Mouse (Mus musculus): ENCODE measurements around the gene Pou2f3. TPM values are rescaled to one million over a fixed set of nuclear protein-coding genes. Genes with fewer than 3 reads are reported as not detected.

Gene Pou2f3
- polyA plus RNA-seq, 1 experiment from 2014 or later, result 0.24 TPM

GRCm38 (mm10) chr9:43240594-43240900 is 30.4 kb upstream of the Pou2f3 start:
- Histone ChIP-seq H3K4me3 (ENCODE audit: low read length) (no peak overlapping the region), H3K9me3 (ENCODE audit: control insufficient read depth, low read length) (no peaks in the 10 kb centered on the region), H3K27me3 (replicated peaks; ENCODE audit: control insufficient read depth, insufficient read depth, low read length) (no peaks in the 10 kb centered on the region), H3K36me3 (ENCODE audit: control insufficient read depth, insufficient read depth, low read length) (no peaks in the 10 kb centered on the region), H3K4me2 (ENCODE audit: low read depth, low read length) (peak overlapping the region; percentile 72; the same call in 1 of the 2 replicates), H3K9ac (ENCODE audit: low read depth, low read length) (peak overlapping the region; percentile 88), H3K4me1 (ENCODE audit: control insufficient read depth, insufficient read depth, low read length) (peaks cover 31% of the 10 kb centered on the region), H3K27ac (ENCODE audit: low read length) (peak overlapping the region; percentile 93)
- no peak for ATAC-seq
- 50% methylated on average over 2 of the region's 2 CpGs for WGBS

GRCm38 (mm10) chr9:43239712-43240593 is 29.8 kb upstream of the Pou2f3 start, which contains the start of gene Oaf:
Gene Oaf (minus strand): TSS chr9:43239911.
- Histone ChIP-seq H3K27ac (ENCODE audit: low read length) (peak within 1 kb of the TSS; percentile 93), H3K27me3 (replicated peaks; ENCODE audit: control insufficient read depth, insufficient read depth, low read length) (no peaks in the 10 kb centered on the region), H3K4me2 (ENCODE audit: low read depth, low read length) (peak within 1 kb of the TSS; percentile 72), H3K9me3 (ENCODE audit: control insufficient read depth, low read length) (no peaks in the 10 kb centered on the region), H3K4me1 (ENCODE audit: control insufficient read depth, insufficient read depth, low read length) (peaks cover 33% of the 10 kb centered on the region), H3K4me3 (ENCODE audit: low read length) (peak within 1 kb of the TSS; percentile 79), H3K36me3 (ENCODE audit: control insufficient read depth, insufficient read depth, low read length) (no peaks in the 10 kb centered on the region), H3K9ac (ENCODE audit: low read depth, low read length) (peak within 1 kb of the TSS; percentile 88)
- WGBS, result 1% methylated on average over 44 of the region's 44 CpGs
- ATAC-seq, result peak; percentile 88

- H3K27me3 ChIP-seq (replicated peaks; ENCODE audit: control insufficient read depth, insufficient read depth, low read length), result no peaks in the 10 kb centered on the region
- peak; percentile 40 for ATAC-seq
- no peaks in the 10 kb centered on the region for H3K36me3 ChIP-seq (ENCODE audit: control insufficient read depth, insufficient read depth, low read length)
- peaks cover 44% of the 10 kb centered on the region for H3K4me1 ChIP-seq (ENCODE audit: control insufficient read depth, insufficient read depth, low read length)
- WGBS, result 1% methylated on average over 51 of the region's 51 CpGs
- H3K9ac ChIP-seq (ENCODE audit: low read depth, low read length), result peak overlapping the region; percentile 88
- H3K27ac ChIP-seq (ENCODE audit: low read length), result peak overlapping the region; percentile 93
- peak overlapping the region; percentile 79 for H3K4me3 ChIP-seq (ENCODE audit: low read length)
- no peaks in the 10 kb centered on the region for H3K9me3 ChIP-seq (ENCODE audit: control insufficient read depth, low read length)
- H3K4me2 ChIP-seq (ENCODE audit: low read depth, low read length), result peak overlapping the region; percentile 72
Measured at GRCm38 (mm10) chr9:43238631-43239545, 28.7 kb upstream of the Pou2f3 start.

DNA sequence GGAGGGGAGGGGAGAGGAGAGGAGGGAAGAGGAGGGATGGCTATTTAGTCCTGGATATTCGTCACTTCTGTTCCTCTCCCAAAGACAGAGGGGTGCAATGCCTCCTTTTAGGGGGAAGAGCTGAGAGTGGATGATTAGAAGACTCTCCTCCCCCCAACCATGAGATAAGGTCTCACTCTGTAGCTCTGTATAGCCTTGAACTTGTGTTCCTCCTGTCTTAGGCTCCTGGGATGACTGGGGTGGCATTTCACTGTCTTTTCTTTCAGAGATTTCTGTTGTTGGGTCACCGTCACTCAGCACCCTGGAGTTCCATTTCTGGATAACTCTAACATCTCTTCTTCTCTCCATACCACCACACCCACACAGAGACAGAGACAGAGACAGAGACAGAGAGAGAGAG is 28.0 kb upstream of the Pou2f3 start:
- H3K27me3 ChIP-seq (replicated peaks; ENCODE audit: control insufficient read depth, insufficient read depth, low read length), result no peaks in the 10 kb centered on the region
- peak overlapping the region; percentile 79 for H3K4me3 ChIP-seq (ENCODE audit: low read length)
- peaks cover 51% of the 10 kb centered on the region for H3K4me1 ChIP-seq (ENCODE audit: control insufficient read depth, insufficient read depth, low read length)
- no peaks in the 10 kb centered on the region for H3K9me3 ChIP-seq (ENCODE audit: control insufficient read depth, low read length)
- ATAC-seq, result no peak
- H3K36me3 ChIP-seq (ENCODE audit: control insufficient read depth, insufficient read depth, low read length), result no peaks in the 10 kb centered on the region
- H3K27ac ChIP-seq (ENCODE audit: low read length), result peak overlapping the region; percentile 93
- peak overlapping the region; percentile 72 for H3K4me2 ChIP-seq (ENCODE audit: low read depth, low read length)
- H3K9ac ChIP-seq (ENCODE audit: low read depth, low read length), result peak overlapping the region; percentile 88
- 33% methylated on average over 2 of the region's 2 CpGs for WGBS

DNA sequence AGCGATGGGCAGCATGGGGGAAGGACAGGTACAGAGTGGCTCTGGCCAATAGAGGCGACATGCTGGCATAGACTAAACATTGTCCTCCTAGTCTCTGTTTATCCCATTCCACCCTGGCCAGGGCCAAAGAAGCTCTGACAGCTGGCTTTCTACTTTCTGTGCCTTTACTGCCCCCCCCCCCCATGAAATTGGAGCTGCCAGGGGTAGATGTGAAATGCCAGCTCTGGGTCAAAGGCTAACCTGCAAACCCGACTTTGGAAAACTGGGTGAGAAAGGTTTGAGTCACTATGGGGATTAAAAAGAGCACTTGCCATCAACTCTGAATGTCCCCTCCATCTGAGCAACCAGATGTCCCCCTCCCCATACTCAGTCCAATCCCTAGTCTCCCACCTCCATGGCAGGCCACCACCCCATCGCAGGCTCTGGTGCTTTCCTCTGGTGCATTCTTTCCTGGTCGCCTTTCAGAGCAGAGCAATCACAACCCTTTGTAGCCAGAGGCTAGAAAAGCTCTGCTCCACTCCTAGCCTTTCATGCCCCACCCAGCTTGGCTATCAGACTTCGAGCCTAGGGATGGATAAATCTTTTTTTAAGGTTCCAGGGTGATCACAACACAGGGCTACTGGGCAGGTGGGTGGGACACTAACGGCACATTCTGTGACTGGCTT is 27.1 kb upstream of the Pou2f3 start:
- ATAC-seq, result no peak
- Histone ChIP-seq H3K4me3 (ENCODE audit: low read length) (peak overlapping the region; percentile 79), H3K4me2 (ENCODE audit: low read depth, low read length) (peak overlapping the region; percentile 72), H3K27me3 (replicated peaks; ENCODE audit: control insufficient read depth, insufficient read depth, low read length) (no peaks in the 10 kb centered on the region), H3K9me3 (ENCODE audit: control insufficient read depth, low read length) (no peaks in the 10 kb centered on the region), H3K27ac (ENCODE audit: low read length) (no peak overlapping the region), H3K4me1 (ENCODE audit: control insufficient read depth, insufficient read depth, low read length) (peaks cover 60% of the 10 kb centered on the region), H3K9ac (ENCODE audit: low read depth, low read length) (peak overlapping the region; percentile 88), H3K36me3 (ENCODE audit: control insufficient read depth, insufficient read depth, low read length) (no peaks in the 10 kb centered on the region)
- 40% methylated on average over 7 of the region's 7 CpGs for WGBS

GRCm38 (mm10) chr9:43236576-43236975 is 26.4 kb upstream of the Pou2f3 start:
- Histone ChIP-seq H3K9ac (ENCODE audit: low read depth, low read length) (no peak overlapping the region), H3K4me2 (ENCODE audit: low read depth, low read length) (peak overlapping the region; percentile 72; the same call in 1 of the 2 replicates), H3K27ac (ENCODE audit: low read length) (no peak overlapping the region), H3K9me3 (ENCODE audit: control insufficient read depth, low read length) (no peaks in the 10 kb centered on the region), H3K27me3 (replicated peaks; ENCODE audit: control insufficient read depth, insufficient read depth, low read length) (no peaks in the 10 kb centered on the region), H3K36me3 (ENCODE audit: control insufficient read depth, insufficient read depth, low read length) (no peaks in the 10 kb centered on the region), H3K4me1 (ENCODE audit: control insufficient read depth, insufficient read depth, low read length) (peaks cover 67% of the 10 kb centered on the region), H3K4me3 (ENCODE audit: low read length) (no peak overlapping the region)
- WGBS, result 79% methylated on average over 7 of the region's 7 CpGs
- ATAC-seq, result no peak

DNA sequence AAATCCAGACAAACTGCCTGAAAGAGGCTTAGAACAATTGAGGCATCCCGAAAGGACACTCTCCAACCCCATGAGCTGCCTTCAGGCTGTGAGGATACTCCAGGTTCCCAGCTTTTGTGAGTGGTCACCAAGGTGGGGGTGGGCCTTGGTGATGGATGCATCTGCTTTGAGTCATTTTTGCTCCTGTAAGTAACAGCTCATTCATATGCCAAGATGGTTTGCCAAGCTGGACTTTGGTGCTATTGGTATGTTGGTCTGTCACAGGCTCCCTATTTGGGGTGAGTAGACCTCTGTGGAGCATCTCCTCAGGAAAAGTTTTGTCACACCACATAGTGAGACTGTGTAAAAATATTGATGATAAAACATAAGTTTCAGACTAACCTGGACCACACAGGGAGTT is 25.9 kb upstream of the Pou2f3 start:
- ATAC-seq, result no peak
- 85% methylated on average over 1 of the region's 1 CpGs for WGBS
- H3K4me1 ChIP-seq (ENCODE audit: control insufficient read depth, insufficient read depth, low read length), result peaks cover 72% of the 10 kb centered on the region
- no peaks in the 10 kb centered on the region for H3K36me3 ChIP-seq (ENCODE audit: control insufficient read depth, insufficient read depth, low read length)
- H3K27ac ChIP-seq (ENCODE audit: low read length), result no peak overlapping the region
- peak overlapping the region; percentile 4; the same call in 1 of the 2 replicates for H3K9ac ChIP-seq (ENCODE audit: low read depth, low read length)
- no peak overlapping the region for H3K4me2 ChIP-seq (ENCODE audit: low read depth, low read length)
- no peaks in the 10 kb centered on the region for H3K9me3 ChIP-seq (ENCODE audit: control insufficient read depth, low read length)
- no peak overlapping the region for H3K4me3 ChIP-seq (ENCODE audit: low read length)
- H3K27me3 ChIP-seq (replicated peaks; ENCODE audit: control insufficient read depth, insufficient read depth, low read length), result no peaks in the 10 kb centered on the region

DNA sequence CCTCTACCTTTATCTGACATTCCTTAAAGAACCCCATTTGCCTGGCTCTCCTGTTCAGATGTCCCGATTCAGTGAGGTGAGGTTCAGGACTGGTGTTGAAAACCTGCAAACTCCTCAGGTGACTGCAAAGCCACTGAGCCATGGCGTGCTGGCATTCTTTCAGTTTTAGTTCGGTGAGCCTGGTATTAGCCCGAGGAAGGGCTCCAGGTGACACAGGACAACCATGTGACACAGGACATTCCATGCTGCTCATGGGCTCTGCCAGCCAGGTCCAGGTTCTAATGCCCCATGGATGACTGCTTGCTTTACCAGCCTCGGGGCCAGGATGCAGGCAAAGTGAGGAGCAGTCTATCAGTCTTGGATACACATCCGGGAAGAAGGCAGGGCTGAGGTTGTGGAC is 25.2 kb upstream of the Pou2f3 start:
- Histone ChIP-seq H3K27ac (ENCODE audit: low read length) (no peak overlapping the region), H3K4me2 (ENCODE audit: low read depth, low read length) (no peak overlapping the region), H3K36me3 (ENCODE audit: control insufficient read depth, insufficient read depth, low read length) (no peaks in the 10 kb centered on the region), H3K27me3 (replicated peaks; ENCODE audit: control insufficient read depth, insufficient read depth, low read length) (no peaks in the 10 kb centered on the region), H3K9ac (ENCODE audit: low read depth, low read length) (0 out of 2 replicates have a peak overlapping the region, but pooled peaks have one; percentile 4), H3K9me3 (ENCODE audit: control insufficient read depth, low read length) (no peaks in the 10 kb centered on the region), H3K4me1 (ENCODE audit: control insufficient read depth, insufficient read depth, low read length) (peaks cover 77% of the 10 kb centered on the region), H3K4me3 (ENCODE audit: low read length) (no peak overlapping the region)
- no peak for ATAC-seq
- 80% methylated on average over 6 of the region's 6 CpGs for WGBS

DNA sequence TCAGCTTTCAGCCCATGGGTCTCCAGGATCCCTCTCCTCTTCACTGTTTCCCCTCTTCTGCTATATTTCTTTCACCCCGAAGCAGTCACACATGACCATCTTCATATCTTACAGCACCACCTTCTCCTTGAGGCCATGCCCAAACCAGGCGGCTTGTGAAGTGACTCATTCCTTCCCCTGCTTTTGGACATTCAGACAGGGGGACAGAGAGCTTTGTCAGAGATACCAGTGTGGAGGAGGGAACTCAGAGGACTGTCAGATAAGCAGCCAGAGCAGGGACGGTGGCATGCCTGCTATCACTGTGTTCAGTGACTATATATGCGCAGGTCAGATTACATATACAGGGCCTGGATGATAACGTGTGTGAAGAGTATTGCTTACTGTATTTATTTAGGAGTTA is 24.3 kb upstream of the Pou2f3 start:
- 45% methylated on average over 5 of the region's 5 CpGs for WGBS
- ATAC-seq, result no peak
- no peak overlapping the region; the same call in 1 of the 2 replicates for H3K27ac ChIP-seq (ENCODE audit: low read length)

More for the DNA sequence above, 24.3 kb upstream of the Pou2f3 start:
- no peak overlapping the region for H3K9ac ChIP-seq (ENCODE audit: low read depth, low read length)
- no peak overlapping the region for H3K4me2 ChIP-seq (ENCODE audit: low read depth, low read length)
- H3K4me1 ChIP-seq (ENCODE audit: control insufficient read depth, insufficient read depth, low read length), result peaks cover 82% of the 10 kb centered on the region
- no peaks in the 10 kb centered on the region for H3K27me3 ChIP-seq (replicated peaks; ENCODE audit: control insufficient read depth, insufficient read depth, low read length)
- no peaks in the 10 kb centered on the region for H3K36me3 ChIP-seq (ENCODE audit: control insufficient read depth, insufficient read depth, low read length)
- no peak overlapping the region for H3K4me3 ChIP-seq (ENCODE audit: low read length)
- no peaks in the 10 kb centered on the region for H3K9me3 ChIP-seq (ENCODE audit: control insufficient read depth, low read length)
